Mouse (Mus musculus) heart, adult 2 months (tissue): ENCODE measurements around the gene Stk17b. TPM values are rescaled to one million over a fixed set of nuclear protein-coding genes. Genes with fewer than 3 reads are reported as not detected.
"Not testable (repeated sequence)": the region's sequence is repeated elsewhere in the genome, so short reads cannot be mapped to it uniquely, and the experiment has no call there.

ENCODE experiments used
- DNase-seq, 2 experiments: peaks; one replicate each; pipeline ENCODE4 v3.0.0; 2021
- H3K27ac ChIP-seq: fragments of 200-600 bp; 2 replicates; pipeline ENCODE4 v1.8.1; 2022
- H3K27me3 ChIP-seq: fragments of 200-500 bp; 2 replicates; pipeline ENCODE4 v1.6.1; 2012; ENCODE audit warnings: mild to moderate bottlenecking, low read length, inconsistent platforms, mixed read lengths; ENCODE audit not compliant: control insufficient read depth, insufficient read depth
- H3K36me3 ChIP-seq: fragments of 200-500 bp; 2 replicates; pipeline ENCODE4 v1.6.1; 2012; ENCODE audit warnings: low read length, inconsistent platforms; ENCODE audit not compliant: control insufficient read depth, insufficient read depth
- H3K4me1 ChIP-seq: fragments of 200-500 bp; 2 replicates; pipeline ENCODE4 v1.6.1; 2011; ENCODE audit warnings: low read length; ENCODE audit not compliant: control insufficient read depth, insufficient read depth
- H3K4me3 ChIP-seq: fragments of 200-600 bp; 2 replicates; pipeline ENCODE4 v1.8.1; 2022
- H3K79me2 ChIP-seq: fragments of 200-500 bp; replicated peaks from 2 replicates; pipeline ENCODE4 v1.6.1; 2012; ENCODE audit warnings: mild to moderate bottlenecking, inconsistent platforms, low read length, moderate library complexity, mixed read lengths; ENCODE audit not compliant: control insufficient read depth, insufficient read depth
- H3K9ac ChIP-seq: fragments of 200-500 bp; 2 replicates; pipeline ENCODE4 v1.6.1; 2012; ENCODE audit warnings: low read depth, mild to moderate bottlenecking, control low read depth, inconsistent platforms, low read length, mixed read lengths
- CTCF ChIP-seq: fragments of 200-600 bp; IDR thresholded peaks from 2 replicates; pipeline ENCODE4 v1.8.1; 2022; ENCODE audit warnings: antibody characterized with exemption, mild to moderate bottlenecking, moderate library complexity
- EP300 ChIP-seq: fragments of 200-500 bp; IDR thresholded peaks from 2 replicates; pipeline ENCODE4 v1.6.1; 2011; ENCODE audit warnings: low read depth, low read length, control low read depth; ENCODE audit not compliant: insufficient read depth
- POLR2A ChIP-seq: fragments of 200-500 bp; IDR thresholded peaks from 2 replicates; pipeline ENCODE4 v1.6.1; 2011; ENCODE audit warnings: mild to moderate bottlenecking, low read depth, low read length, control low read depth; ENCODE audit not compliant: insufficient read depth
- WGBS: fragments of 180-500 bp; shearing (Covaris S2); methylation state at CpG from one replicate; pipeline ENCODE4 v1.1.7; 2018; 5-methylcytosine and 5-hydroxymethylcytosine counted together
- intact Hi-C: fragments of 180-260 bp; cut with DNase I; formaldehyde crosslinking; loops from one replicate; pipeline ENCODE4 v1.15.1; 2025
- polyA plus RNA-seq: library from polyadenylated mRNA; depleted of rRNA; stranded (reverse); fragments of >200 nt; gene quantifications from 2 replicates; pipeline ENCODE4 v1.2.3, GENCODE M21; 2012
- total RNA-seq, 2 experiments: library from RNA; stranded (reverse); gene quantifications; 2 replicates each; pipeline ENCODE4 v1.2.3; 2021

The Stk17b gene
- total and polyA plus RNA-seq, 3 experiments: 3.5 to 13.5 (median 12.5) TPM

GRCm38 (mm10) chr1:53728489-53729225, 56.4 kb downstream of the Stk17b start:
- Histone ChIP-seq H3K9ac (no peak overlapping the region), H3K79me2 (no peaks in the 10 kb centered on the region), H3K27me3 (no peaks in the 10 kb centered on the region), H3K36me3 (no peaks in the 10 kb centered on the region), H3K27ac (no peak overlapping the region), H3K4me3 (no peak overlapping the region), H3K4me1 (no peaks in the 10 kb centered on the region)
- TF ChIP-seq EP300 (no peak), POLR2A (no peak), CTCF (no peak)
- intact Hi-C loops: no loop called here
- DNase-seq: no peak
- WGBS: 20% methylated on average over 5 of the region's 5 CpGs

- 97% methylated on average over 2 of the region's 2 CpGs for WGBS
- TF ChIP-seq POLR2A: no peak
- no peak for TF ChIP-seq CTCF
- TF ChIP-seq EP300: no peak
These were observed 58.1 kb downstream of the Stk17b start for GRCm38 (mm10) chr1:53726883-53727282.

DNA sequence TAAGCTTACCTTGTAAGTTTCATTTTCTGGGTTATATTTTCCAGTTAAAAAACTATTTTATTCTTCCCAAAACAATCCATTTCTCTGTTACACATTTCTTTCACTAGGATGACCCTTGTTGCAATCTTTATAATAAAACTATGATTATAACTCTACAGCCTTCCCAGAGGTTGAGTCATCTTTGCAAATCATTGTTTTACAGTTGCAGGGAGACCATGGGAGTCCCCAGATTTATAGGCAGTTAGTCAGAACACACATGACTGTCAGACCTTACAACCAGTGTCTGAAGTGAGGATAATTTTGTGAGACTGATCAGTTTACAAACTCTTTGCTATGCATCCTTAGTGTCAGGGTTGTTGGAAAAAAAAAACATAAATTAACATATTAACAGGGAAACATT, 63.7 kb downstream of the Stk17b start:
- intact Hi-C loops: no loop called here
- H3K79me2 ChIP-seq: no peaks in the 10 kb centered on the region
- H3K4me1 ChIP-seq: no peaks in the 10 kb centered on the region
- H3K9ac ChIP-seq: no peak overlapping the region
- H3K27me3 ChIP-seq: no peaks in the 10 kb centered on the region
- no peak overlapping the region for H3K4me3 ChIP-seq
- no peak for DNase-seq
- TF ChIP-seq EP300: no peak
- no peaks in the 10 kb centered on the region for H3K36me3 ChIP-seq
- H3K27ac ChIP-seq: no peak overlapping the region

More at GRCm38 (mm10) chr1:53726883-53727282, 58.1 kb downstream of the Stk17b start:
- Histone ChIP-seq H3K79me2 (no peaks in the 10 kb centered on the region), H3K4me3 (no peak overlapping the region), H3K27ac (no peak overlapping the region), H3K27me3 (no peaks in the 10 kb centered on the region), H3K36me3 (no peaks in the 10 kb centered on the region), H3K9ac (no peak overlapping the region), H3K4me1 (no peaks in the 10 kb centered on the region)
- DNase-seq: no peak
- intact Hi-C loops: no loop called here

DNA sequence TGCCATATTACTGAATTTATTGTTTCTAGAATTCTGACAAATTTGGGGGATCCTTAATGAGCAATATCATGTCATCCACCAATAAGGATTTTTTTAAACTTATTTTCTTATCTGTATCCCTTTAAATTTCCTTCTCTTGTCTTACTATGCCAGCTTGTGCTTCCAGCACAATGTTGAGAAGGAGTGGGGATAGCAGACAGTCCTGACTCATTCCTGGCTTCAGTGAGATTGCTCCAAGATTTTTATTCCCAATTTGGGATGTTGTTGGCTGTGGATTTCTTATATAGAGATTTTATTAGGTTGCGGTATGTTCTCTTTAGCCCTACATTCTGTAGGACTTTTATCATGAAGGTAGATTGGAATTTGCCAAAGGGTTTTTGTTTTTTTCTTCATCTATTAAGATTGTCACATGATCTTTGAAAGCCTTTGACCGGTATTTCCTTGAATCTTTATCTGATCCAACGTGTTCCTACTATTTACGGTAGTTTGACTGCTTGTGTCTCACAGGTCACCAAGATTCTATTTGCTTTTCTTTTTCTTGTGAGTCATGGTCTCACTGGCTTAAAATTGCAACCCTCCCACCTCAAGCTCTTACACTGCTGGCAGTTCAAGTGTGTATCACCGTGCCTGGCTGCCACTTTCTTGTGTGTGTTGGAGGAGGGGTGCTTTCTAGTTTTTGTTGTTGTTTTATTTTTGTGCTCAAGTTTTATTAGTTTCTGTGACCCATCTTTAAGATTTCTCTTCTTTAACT, 64.2 kb downstream of the Stk17b start:
- Histone ChIP-seq H3K79me2 (no peaks in the 10 kb centered on the region), H3K4me3 (no peak overlapping the region), H3K4me1 (no peaks in the 10 kb centered on the region), H3K9ac (no peak overlapping the region), H3K27ac (no peak overlapping the region), H3K36me3 (no peaks in the 10 kb centered on the region), H3K27me3 (no peaks in the 10 kb centered on the region)
- DNase-seq: no peak
- WGBS: 55% methylated on average over 5 of the region's 5 CpGs
- intact Hi-C loops: no loop called here
- TF ChIP-seq EP300 (no peak), POLR2A (no peak), CTCF (no peak)

DNA sequence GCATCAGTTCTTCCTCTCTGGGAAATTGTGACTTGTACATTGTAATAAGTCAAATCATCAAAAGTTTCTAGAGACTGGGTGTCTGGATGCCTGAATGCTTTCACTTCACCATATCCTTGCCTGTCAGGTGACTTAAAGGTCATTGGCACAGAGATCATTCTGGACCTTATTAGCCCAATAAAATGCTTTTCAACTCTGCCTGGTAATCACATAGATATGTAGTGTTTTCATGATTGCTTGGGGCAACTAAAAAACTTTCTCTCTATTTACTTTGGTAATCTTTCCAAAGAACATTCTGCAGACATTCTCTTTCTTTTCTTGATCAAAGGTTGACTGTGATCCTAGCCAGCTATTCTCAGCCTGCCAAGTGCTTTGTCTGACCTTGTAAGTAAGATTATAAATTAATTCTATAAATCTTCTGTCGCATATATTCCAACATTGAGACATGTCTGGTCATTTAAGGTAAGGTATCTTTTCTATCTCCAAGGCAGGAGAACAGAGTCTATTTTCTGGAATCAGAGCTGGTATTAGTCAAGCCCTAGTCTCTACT, 69.0 kb downstream of the Stk17b start:
- no peak for DNase-seq
- Histone ChIP-seq H3K4me1 (no peaks in the 10 kb centered on the region), H3K9ac (no peak overlapping the region), H3K27ac (no peak overlapping the region), H3K4me3 (no peak overlapping the region), H3K27me3 (no peaks in the 10 kb centered on the region), H3K36me3 (no peaks in the 10 kb centered on the region), H3K79me2 (no peaks in the 10 kb centered on the region)
- 79% methylated on average over 1 of the region's 1 CpGs for WGBS
- intact Hi-C loops: loop anchor here (2.0 to 10.0 kb wide), 3 partner anchors 175 to 666 kb away; no protein-coding TSS in a partner anchor
- TF ChIP-seq POLR2A: no peak
- no peak for TF ChIP-seq EP300
- no peak for TF ChIP-seq CTCF

DNA sequence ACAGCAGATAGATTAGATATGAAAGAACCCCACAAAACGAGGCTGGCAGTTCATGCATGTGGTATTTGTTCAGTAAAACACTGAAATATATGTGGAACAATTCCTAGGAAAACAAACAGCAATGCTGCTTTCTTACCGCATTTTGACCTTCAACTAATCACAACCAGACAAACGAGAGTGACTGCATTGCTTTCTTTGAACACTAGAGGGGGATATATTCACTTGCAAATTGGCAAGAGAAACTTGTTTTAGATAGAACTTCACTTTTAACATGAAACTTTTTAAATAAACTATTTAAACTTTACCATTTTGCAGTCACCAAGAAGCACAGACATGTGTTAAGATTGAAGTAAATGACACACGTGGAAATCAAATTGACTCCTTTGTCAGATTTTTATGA, 69.6 kb downstream of the Stk17b start:
- Histone ChIP-seq H3K4me3 (no peak overlapping the region), H3K27me3 (no peaks in the 10 kb centered on the region), H3K27ac (no peak overlapping the region), H3K4me1 (no peaks in the 10 kb centered on the region), H3K9ac (no peak overlapping the region), H3K36me3 (no peaks in the 10 kb centered on the region), H3K79me2 (no peaks in the 10 kb centered on the region)
- 1% methylated on average over 4 of the region's 4 CpGs for WGBS
- DNase-seq: no peak
- intact Hi-C loops: loop anchor here (5.0 to 10.0 kb wide), 2 partner anchors 619 to 667 kb away; no protein-coding TSS in a partner anchor
- TF ChIP-seq CTCF: peak; percentile 87
- TF ChIP-seq EP300: no peak
- TF ChIP-seq POLR2A: no peak

GRCm38 (mm10) chr1:53713383-53713782, 71.6 kb downstream of the Stk17b start:
- WGBS: 23% methylated on average over 3 of the region's 3 CpGs
- intact Hi-C loops: loop anchor here (10.0 kb wide), 1 partner anchor 621 kb away; no protein-coding TSS in a partner anchor

More at GRCm38 (mm10) chr1:53713383-53713782, 71.6 kb downstream of the Stk17b start:
- not testable (repeated sequence) for H3K4me1 ChIP-seq, H3K27me3 ChIP-seq, H3K79me2 ChIP-seq, H3K4me3 ChIP-seq, H3K9ac ChIP-seq, H3K36me3 ChIP-seq, DNase-seq, H3K27ac ChIP-seq
